Mouse (Mus musculus): Measurements from ENCODE around the gene Tnk2. TPM values are rescaled to one million over a fixed set of nuclear protein-coding genes. Genes with fewer than 3 reads are reported as not detected.

Gene Tnk2
- polyA plus RNA-seq, 1 experiment from 2014 or later: 20.0 TPM

- H3K9me3 ChIP-seq (ENCODE audit: low read depth, low read length): no peaks in the 10 kb centered on the region
- no peak for TF ChIP-seq CTCF (IDR thresholded peaks at IDR 0.05; ENCODE audit: low read depth)
- no peak overlapping the region for H3K27ac ChIP-seq (ENCODE audit: low read depth)
- 69% methylated on average over 14 of the region's 14 CpGs for WGBS
- DNase-seq (no peak), ATAC-seq (ENCODE audit: insufficient read depth) (no peak)
- no peaks in the 10 kb centered on the region for H3K4me1 ChIP-seq (ENCODE audit: insufficient read depth)
- H3K27me3 ChIP-seq (ENCODE audit: insufficient read depth, low read length): no peaks in the 10 kb centered on the region
- no peak overlapping the region for H3K4me3 ChIP-seq (ENCODE audit: low read depth, low read length)
- H3K9ac ChIP-seq: no peak overlapping the region
- no peak overlapping the region for H3K4me2 ChIP-seq
- peaks cover 95% of the 10 kb centered on the region for H3K36me3 ChIP-seq (ENCODE audit: insufficient read depth)
Observed at GRCm38 (mm10) chr16:32677903-32678302, 34.2 kb downstream of the Tnk2 start.

- H3K27ac ChIP-seq (ENCODE audit: low read depth): no peak overlapping the region
- H3K4me3 ChIP-seq (ENCODE audit: low read depth, low read length): no peak overlapping the region
- no peaks in the 10 kb centered on the region for H3K9me3 ChIP-seq (ENCODE audit: low read depth, low read length)
- no peak overlapping the region for H3K9ac ChIP-seq
- no peak for ATAC-seq (ENCODE audit: insufficient read depth)
- peaks cover 92% of the 10 kb centered on the region for H3K36me3 ChIP-seq (ENCODE audit: insufficient read depth)
- H3K4me2 ChIP-seq: no peak overlapping the region
- H3K27me3 ChIP-seq (ENCODE audit: insufficient read depth, low read length): no peaks in the 10 kb centered on the region
- TF ChIP-seq CTCF (IDR thresholded peaks at IDR 0.05; ENCODE audit: low read depth): no peak
- WGBS: 80% methylated on average over 14 of the region's 14 CpGs
- no peak for DNase-seq
- H3K4me1 ChIP-seq (ENCODE audit: insufficient read depth): no peaks in the 10 kb centered on the region
Observed at GRCm38 (mm10) chr16:32678812-32679211, 35.1 kb downstream of the Tnk2 start.

DNA sequence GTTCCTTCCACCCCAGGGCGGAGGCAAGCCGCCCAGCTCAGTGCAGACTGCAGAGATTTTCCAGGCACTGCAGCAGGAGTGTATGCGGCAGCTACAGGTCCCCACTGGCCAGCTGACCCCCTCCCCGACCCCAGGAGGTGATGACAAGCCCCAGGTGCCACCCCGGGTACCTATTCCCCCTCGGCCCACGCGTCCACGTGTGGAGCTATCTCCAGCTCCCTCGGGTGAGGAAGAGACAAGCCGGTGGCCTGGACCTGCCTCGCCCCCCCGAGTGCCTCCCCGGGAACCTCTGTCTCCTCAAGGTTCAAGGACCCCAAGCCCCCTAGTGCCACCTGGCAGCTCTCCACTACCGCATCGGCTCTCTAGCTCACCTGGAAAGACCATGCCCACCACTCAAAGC lies 36.3 kb downstream of the Tnk2 start:
- no peak for ATAC-seq (ENCODE audit: insufficient read depth)
- Histone ChIP-seq H3K4me1 (ENCODE audit: insufficient read depth) (no peaks in the 10 kb centered on the region), H3K27me3 (ENCODE audit: insufficient read depth, low read length) (no peaks in the 10 kb centered on the region), H3K9ac (no peak overlapping the region), H3K36me3 (ENCODE audit: insufficient read depth) (peaks cover 82% of the 10 kb centered on the region), H3K9me3 (ENCODE audit: low read depth, low read length) (no peaks in the 10 kb centered on the region), H3K27ac (ENCODE audit: low read depth) (no peak overlapping the region), H3K4me2 (no peak overlapping the region), H3K4me3 (ENCODE audit: low read depth, low read length) (no peak overlapping the region)
- DNase-seq: no peak
- TF ChIP-seq CTCF (IDR thresholded peaks at IDR 0.05; ENCODE audit: low read depth): no peak
- WGBS: 90% methylated on average over 16 of the region's 16 CpGs

DNA sequence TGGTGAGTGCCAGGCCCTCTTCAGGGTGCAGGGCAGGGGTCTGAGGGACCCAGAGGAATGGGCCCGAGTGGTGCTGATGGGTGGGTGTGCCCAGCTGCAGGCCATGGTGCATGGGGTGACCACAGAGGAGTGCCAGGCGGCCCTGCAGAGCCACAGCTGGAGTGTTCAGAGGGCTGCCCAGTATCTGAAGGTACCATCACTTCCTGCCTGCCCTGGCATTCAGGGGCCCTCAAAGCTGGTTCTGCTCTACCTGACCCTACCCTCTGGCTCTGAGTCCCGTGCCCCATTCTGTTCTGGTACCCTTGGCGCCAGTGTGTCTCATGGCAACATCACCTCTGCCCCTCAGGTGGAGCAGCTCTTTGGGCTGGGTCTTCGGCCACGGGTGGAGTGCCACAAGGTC lies 37.1 kb downstream of the Tnk2 start:
- 89% methylated on average over 6 of the region's 6 CpGs for WGBS
- no peak overlapping the region for H3K27ac ChIP-seq (ENCODE audit: low read depth)
- no peaks in the 10 kb centered on the region for H3K27me3 ChIP-seq (ENCODE audit: insufficient read depth, low read length)
- H3K4me1 ChIP-seq (ENCODE audit: insufficient read depth): no peaks in the 10 kb centered on the region
- ATAC-seq (ENCODE audit: insufficient read depth): no peak
- H3K36me3 ChIP-seq (ENCODE audit: insufficient read depth): peaks cover 74% of the 10 kb centered on the region
- H3K9ac ChIP-seq: no peak overlapping the region
- TF ChIP-seq CTCF (IDR thresholded peaks at IDR 0.05; ENCODE audit: low read depth): no peak
- H3K9me3 ChIP-seq (ENCODE audit: low read depth, low read length): no peaks in the 10 kb centered on the region
- DNase-seq: no peak
- H3K4me3 ChIP-seq (ENCODE audit: low read depth, low read length): no peak overlapping the region
- no peak overlapping the region for H3K4me2 ChIP-seq

- Histone ChIP-seq H3K27ac (ENCODE audit: low read depth) (no peak overlapping the region), H3K36me3 (ENCODE audit: insufficient read depth) (peaks cover 60% of the 10 kb centered on the region), H3K4me1 (ENCODE audit: insufficient read depth) (no peaks in the 10 kb centered on the region), H3K9ac (no peak overlapping the region), H3K27me3 (ENCODE audit: insufficient read depth, low read length) (no peaks in the 10 kb centered on the region), H3K9me3 (ENCODE audit: low read depth, low read length) (no peaks in the 10 kb centered on the region), H3K4me3 (ENCODE audit: low read depth, low read length) (no peak overlapping the region), H3K4me2 (no peak overlapping the region)
- WGBS: 29% methylated on average over 5 of the region's 5 CpGs
- TF ChIP-seq CTCF (IDR thresholded peaks at IDR 0.05; ENCODE audit: low read depth): peak; percentile 83
- ATAC-seq (ENCODE audit: insufficient read depth) (peak; percentile 33; the same call in 1 of the 2 replicates), DNase-seq (peak; percentile 94)
Observed at GRCm38 (mm10) chr16:32682194-32682593, 38.5 kb downstream of the Tnk2 start.

- Histone ChIP-seq H3K9me3 (ENCODE audit: low read depth, low read length) (no peaks in the 10 kb centered on the region), H3K4me2 (no peak overlapping the region), H3K4me1 (ENCODE audit: insufficient read depth) (no peaks in the 10 kb centered on the region), H3K36me3 (ENCODE audit: insufficient read depth) (peaks cover 55% of the 10 kb centered on the region), H3K27me3 (ENCODE audit: insufficient read depth, low read length) (no peaks in the 10 kb centered on the region), H3K4me3 (ENCODE audit: low read depth, low read length) (no peak overlapping the region), H3K9ac (no peak overlapping the region), H3K27ac (ENCODE audit: low read depth) (no peak overlapping the region)
- ATAC-seq (ENCODE audit: insufficient read depth): peak; percentile 21; the same call in 1 of the 2 replicates
- 77% methylated on average over 4 of the region's 4 CpGs for WGBS
- no peak for TF ChIP-seq CTCF (IDR thresholded peaks at IDR 0.05; ENCODE audit: low read depth)
- no peak for DNase-seq
Observed at GRCm38 (mm10) chr16:32682841-32683240, 39.2 kb downstream of the Tnk2 start.

DNA sequence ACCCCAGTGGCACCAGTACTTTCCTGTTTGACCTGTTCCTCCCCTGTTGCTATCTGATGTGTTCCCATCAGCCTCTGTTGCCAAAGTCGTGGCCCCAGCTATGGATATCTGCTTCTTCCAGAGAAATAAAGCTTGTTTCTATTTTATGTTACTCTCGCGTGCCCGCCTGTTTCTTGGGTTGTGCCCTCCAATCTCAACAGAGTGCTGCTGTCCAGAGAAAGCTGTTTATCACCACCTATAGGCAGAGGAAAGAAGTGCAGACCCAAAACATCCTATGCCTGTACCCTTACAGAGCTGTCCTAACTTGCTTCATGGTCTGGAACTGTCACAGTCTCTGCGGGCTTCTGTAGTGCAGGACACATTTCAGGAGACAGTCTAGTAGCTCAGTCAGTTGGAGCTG lies 39.7 kb downstream of the Tnk2 start:
- no peaks in the 10 kb centered on the region for H3K27me3 ChIP-seq (ENCODE audit: insufficient read depth, low read length)
- ATAC-seq (ENCODE audit: insufficient read depth) (peak; percentile 60; the same call in 1 of the 2 replicates), DNase-seq (peak; percentile 85)
- H3K9ac ChIP-seq: no peak overlapping the region
- H3K4me2 ChIP-seq: no peak overlapping the region
- no peaks in the 10 kb centered on the region for H3K4me1 ChIP-seq (ENCODE audit: insufficient read depth)
- peaks cover 50% of the 10 kb centered on the region for H3K36me3 ChIP-seq (ENCODE audit: insufficient read depth)
- H3K9me3 ChIP-seq (ENCODE audit: low read depth, low read length): no peaks in the 10 kb centered on the region
- H3K4me3 ChIP-seq (ENCODE audit: low read depth, low read length): no peak overlapping the region
- WGBS: 61% methylated on average over 5 of the region's 5 CpGs
- peak; percentile 83 for TF ChIP-seq CTCF (IDR thresholded peaks at IDR 0.05; ENCODE audit: low read depth)
- no peak overlapping the region for H3K27ac ChIP-seq (ENCODE audit: low read depth)

DNA sequence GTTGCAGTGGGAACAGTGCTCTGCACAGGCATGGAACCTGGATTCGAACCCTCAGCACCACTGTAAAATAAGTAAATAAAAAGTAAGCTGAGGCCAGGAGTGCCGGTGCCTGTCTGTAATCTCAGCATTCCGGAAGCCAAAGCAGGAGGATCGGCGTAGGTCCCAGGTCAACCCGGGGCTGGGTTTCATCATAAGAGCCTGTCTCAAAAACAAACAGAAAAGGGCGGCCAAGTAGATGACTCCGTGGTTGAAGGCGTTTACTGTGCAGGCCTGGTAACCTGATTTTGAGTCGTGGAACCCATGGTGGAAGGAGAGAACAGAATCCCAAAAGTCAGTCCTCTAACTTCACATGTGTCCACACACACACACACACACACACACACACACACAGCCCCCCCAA lies 41.7 kb downstream of the Tnk2 start:
- peaks cover 30% of the 10 kb centered on the region for H3K36me3 ChIP-seq (ENCODE audit: insufficient read depth)
- no peak overlapping the region for H3K4me3 ChIP-seq (ENCODE audit: low read depth, low read length)
- WGBS: 34% methylated on average over 10 of the region's 10 CpGs
- no peak overlapping the region for H3K4me2 ChIP-seq
- no peak for DNase-seq
- TF ChIP-seq CTCF (IDR thresholded peaks at IDR 0.05; ENCODE audit: low read depth): no peak
- no peaks in the 10 kb centered on the region for H3K4me1 ChIP-seq (ENCODE audit: insufficient read depth)
- no peak overlapping the region for H3K9ac ChIP-seq
- no peak overlapping the region for H3K27ac ChIP-seq (ENCODE audit: low read depth)
- H3K9me3 ChIP-seq (ENCODE audit: low read depth, low read length): no peaks in the 10 kb centered on the region
- H3K27me3 ChIP-seq (ENCODE audit: insufficient read depth, low read length): no peaks in the 10 kb centered on the region
- no peak for ATAC-seq (ENCODE audit: insufficient read depth)

Measured in lung, embryonic 14.5 days (tissue).